Comparison of ENCODE assay signal across 18 mouse cellular contexts in the genomic region with DNA sequence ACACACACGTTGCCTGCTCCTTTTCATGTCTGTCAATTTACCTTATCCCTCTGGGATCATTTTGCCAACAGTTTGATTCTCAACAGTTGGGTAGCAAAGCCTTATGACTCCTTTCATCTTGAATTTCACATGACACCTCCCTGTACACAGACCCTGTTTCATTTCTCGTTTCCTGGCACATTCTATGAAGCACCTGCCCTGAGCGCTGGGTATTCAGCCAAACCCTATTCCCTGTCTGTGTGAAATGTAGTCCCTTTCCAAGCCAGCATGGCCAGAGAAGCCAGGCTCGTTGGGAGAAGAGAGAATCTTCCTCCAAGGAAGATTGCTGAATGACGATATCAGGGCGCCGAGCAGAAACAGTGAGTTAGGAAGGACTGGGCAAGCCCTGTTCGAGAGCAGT.
"Had no signal": no experiment of that assay in that cellular context is flagged by ENCODE, and none has a peak within 500 bp of the region (broad histone marks: within the 10 kb centered on the region; RNA-seq: fewer than 3 reads in every experiment).

No protein-coding gene starts in this region.

- H3K9ac ChIP-seq: liver, postnatal 0 days; lung, embryonic 15.5 days; midbrain, embryonic 13.5 days; midbrain, embryonic 15.5 days; neural tube, embryonic 12.5 days had no signal

- H3K27ac ChIP-seq: lung, embryonic 15.5 days; macrophage; midbrain, embryonic 13.5 days; midbrain, embryonic 15.5 days; neural tube, embryonic 12.5 days had no signal

- H3K4me3 ChIP-seq: lung, embryonic 15.5 days; megakaryocyte, embryonic 14.5 days; midbrain, embryonic 13.5 days; midbrain, embryonic 15.5 days; neural tube, embryonic 12.5 days had no signal

- DNase-seq: liver, postnatal 0 days; lung, adult 2 months; lung, postnatal 14 days; lung, postnatal 36 days; right cerebral cortex, postnatal 25 days; right cerebral cortex, postnatal 4 days; spleen, adult 18-20 months; thymus, adult 18-20 months; thymus, postnatal 14 days; thymus, postnatal 36 days had no signal

- H3K27me3 ChIP-seq: lung, embryonic 15.5 days; megakaryocyte, embryonic 14.5 days; midbrain, embryonic 13.5 days; midbrain, embryonic 15.5 days; neural tube, embryonic 12.5 days had no signal

- H3K36me3 ChIP-seq: lung, embryonic 15.5 days; midbrain, embryonic 13.5 days; midbrain, embryonic 15.5 days; neural tube, embryonic 12.5 days had no signal

- H3K4me1 ChIP-seq: lung, embryonic 15.5 days; megakaryocyte, embryonic 14.5 days; midbrain, embryonic 13.5 days; midbrain, embryonic 15.5 days; neural tube, embryonic 12.5 days had no signal

- ATAC-seq: liver, postnatal 0 days; lung, postnatal 0 days; midbrain, embryonic 13.5 days; midbrain, embryonic 15.5 days had no signal

- H3K4me2 ChIP-seq: lung, embryonic 15.5 days; midbrain, embryonic 11.5 days; midbrain, embryonic 13.5 days; midbrain, embryonic 15.5 days; neural tube, embryonic 12.5 days had no signal

- H3K9me3 ChIP-seq: lung, embryonic 15.5 days; megakaryocyte, embryonic 14.5 days; midbrain, embryonic 13.5 days; midbrain, embryonic 15.5 days; neural tube, embryonic 12.5 days had no signal
